Mouse (Mus musculus): ENCODE results near the gene Gm42517.

Gene Gm42517

GRCm38 (mm10) chr5:108347843-108348242 is 19.9 kb downstream of the Gm42517 start:
- DNase-seq = no peak

GRCm38 (mm10) chr5:108345313-108346071 is 22.2 kb downstream of the Gm42517 start:
- DNase-seq = no peak

- DNase-seq = no peak
Observed at GRCm38 (mm10) chr5:108343680-108344170, 24.0 kb downstream of the Gm42517 start.

GRCm38 (mm10) chr5:108338049-108338448 is 29.7 kb downstream of the Gm42517 start:
- no peak for DNase-seq

GRCm38 (mm10) chr5:108337385-108337784 is 30.3 kb downstream of the Gm42517 start:
- DNase-seq = no peak

GRCm38 (mm10) chr5:108331051-108331450 is 36.7 kb downstream of the Gm42517 start:
- no peak for DNase-seq
